Comparison of ENCODE assay signal across 9 mouse cellular contexts in the genomic region with DNA sequence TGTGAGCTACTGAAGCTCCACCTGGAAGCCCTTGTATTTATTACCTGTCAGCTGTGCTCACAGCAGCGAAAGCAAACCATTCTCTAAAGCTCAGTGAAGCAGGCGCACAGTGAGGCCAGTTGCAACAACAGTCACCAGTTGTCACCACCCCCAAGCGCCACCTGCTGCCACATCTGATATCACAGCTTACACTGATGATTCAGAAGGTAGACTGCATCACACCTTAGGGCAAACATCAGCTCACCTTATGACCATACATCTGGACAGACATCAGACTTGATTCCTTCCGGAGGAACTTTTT.
DNase-seq lines count a peak whose midpoint lies in the region; ATAC-seq and TF ChIP-seq lines count a peak whose summit lies in the region.
"Had no signal": no experiment of that assay in that cellular context is flagged by ENCODE, and none has a peak within 500 bp of the region (broad histone marks: within the 10 kb centered on the region; RNA-seq: fewer than 3 reads in every experiment).

No protein-coding gene starts in this region.

- H3K27ac ChIP-seq in heart, embryonic 11.5 days (ENCODE audit: low read depth, low read length), result no peak overlapping the region
- H3K27ac ChIP-seq in liver, postnatal 0 days (ENCODE audit: low read depth), result peak overlapping the region; percentile 64
- H3K27ac ChIP-seq: embryonic facial prominence, embryonic 15.5 days had no signal

- H3K27me3 ChIP-seq in heart, embryonic 11.5 days (ENCODE audit: control insufficient read depth, insufficient read depth, low read length), result no peaks in the 10 kb centered on the region
- H3K27me3 ChIP-seq in liver, postnatal 0 days (ENCODE audit: insufficient read depth, low read length), result no peaks in the 10 kb centered on the region
- H3K27me3 ChIP-seq: embryonic facial prominence, embryonic 15.5 days had no signal

- no peak overlapping the region for H3K9ac ChIP-seq in heart, embryonic 11.5 days (ENCODE audit: low read depth, low read length)
- H3K9ac ChIP-seq in liver, postnatal 0 days (replicated peaks), result 0 out of 2 replicates have a peak overlapping the region, but pooled peaks have one; percentile 19
- H3K9ac ChIP-seq: embryonic facial prominence, embryonic 15.5 days had no signal

- no peaks in the 10 kb centered on the region for H3K9me3 ChIP-seq in heart, embryonic 11.5 days (replicated peaks; ENCODE audit: control insufficient read depth, low read length)
- H3K9me3 ChIP-seq in liver, postnatal 0 days (ENCODE audit: low read length), result no peaks in the 10 kb centered on the region
- H3K9me3 ChIP-seq: embryonic facial prominence, embryonic 15.5 days had no signal

- peak; percentile 63 for DNase-seq in heart, postnatal 10 days
- peak; percentile 74 for DNase-seq in ES-CJ7 (ENCODE audit: low read depth, low spot score)
- DNase-seq in c-Kit-positive CD71-positive TER-119-positive erythroid progenitor cells, embryonic 14.5 days (ENCODE audit: low spot score), result peak; percentile 62
- DNase-seq in kidney, adult 11 months, result peak; percentile 68
- peak; percentile 88 for DNase-seq in liver, postnatal 0 days
- peak; percentile 56 to 61 for DNase-seq in right cerebral cortex, adult 2 months (ENCODE audit: low spot score in 2 of 2)
- peak; percentile 70 for DNase-seq in urinary bladder, postnatal 25 days (ENCODE audit: low spot score)

- H3K36me3 ChIP-seq in heart, embryonic 11.5 days (ENCODE audit: control insufficient read depth, insufficient read depth, low read length), result no peaks in the 10 kb centered on the region
- no peaks in the 10 kb centered on the region for H3K36me3 ChIP-seq in liver, postnatal 0 days (replicated peaks; ENCODE audit: insufficient read depth, low read length)
- H3K36me3 ChIP-seq: embryonic facial prominence, embryonic 15.5 days had no signal

- peaks cover 7% of the 10 kb centered on the region for H3K4me1 ChIP-seq in heart, embryonic 11.5 days (ENCODE audit: control insufficient read depth, insufficient read depth, low read length)
- H3K4me1 ChIP-seq in liver, postnatal 0 days (ENCODE audit: insufficient read depth), result peaks cover 45% of the 10 kb centered on the region

- no peak overlapping the region for H3K4me2 ChIP-seq in heart, embryonic 11.5 days
- H3K4me2 ChIP-seq in liver, postnatal 0 days (ENCODE audit: low read depth, low read length), result peak overlapping the region; percentile 44
- H3K4me2 ChIP-seq: embryonic facial prominence, embryonic 15.5 days had no signal

- no peak for ATAC-seq in heart, embryonic 11.5 days (replicated peaks; ENCODE audit: insufficient number of reproducible peaks, low FRiP score, low TSS enrichment)
- ATAC-seq in liver, postnatal 0 days, result peak; percentile 75

- intact Hi-C loops in heart, postnatal 10 days (cut with DNase I), result loop anchor here (5.0 kb wide), 3 partner anchors 108 to 213 kb away; a partner anchor contains a TSS

- H3K4me3 ChIP-seq in heart, embryonic 11.5 days (ENCODE audit: low read depth, low read length), result no peak overlapping the region
- no peak overlapping the region for H3K4me3 ChIP-seq in liver, postnatal 0 days (ENCODE audit: low read depth, low read length)
- H3K4me3 ChIP-seq: embryonic facial prominence, embryonic 15.5 days had no signal

- WGBS in heart, embryonic 11.5 days (ENCODE audit: insufficient replicate concordance), result 54% methylated on average over 4 of the region's 4 CpGs
- 45% methylated on average over 4 of the region's 4 CpGs for WGBS in liver, postnatal 0 days (ENCODE audit: insufficient replicate concordance)

- no peak for TF ChIP-seq EP300 in liver, postnatal 0 days (IDR thresholded peaks at IDR 0.05; ENCODE audit: low read depth)

- TF ChIP-seq CTCF in liver, postnatal 0 days (IDR thresholded peaks at IDR 0.05; ENCODE audit: low read depth), result peak; percentile 93
